ENCODE assay signal across 9 mouse cellular contexts in genomic region chr17:15207182-15208029, GRCm38 (mm10).
DNase-seq lines count a peak whose midpoint lies in the region; ATAC-seq and TF ChIP-seq lines count a peak whose summit lies in the region.
"Had no signal": no experiment of that assay in that cellular context is flagged by ENCODE, and none has a peak within 500 bp of the region (broad histone marks: within the 10 kb centered on the region; RNA-seq: fewer than 3 reads in every experiment).

No protein-coding gene starts in this region.

- no peaks in the 10 kb centered on the region for H3K9me3 ChIP-seq in heart, embryonic 16.5 days (replicated peaks; ENCODE audit: control insufficient read depth, low read length)
- H3K9me3 ChIP-seq in embryonic facial prominence, embryonic 14.5 days (ENCODE audit: control insufficient read depth, low read length): no peaks in the 10 kb centered on the region
- H3K9me3 ChIP-seq in limb, embryonic 14.5 days (ENCODE audit: control insufficient read depth, low read length): no peaks in the 10 kb centered on the region

- DNase-seq in heart, postnatal 4 days: no peak
- peak; percentile 76 for DNase-seq in R1 (ENCODE audit: low read depth, low spot score)
- peak; percentile 48 for DNase-seq in embryonic facial prominence, embryonic 14.5 days (ENCODE audit: low spot score)
- DNase-seq in limb, embryonic 14.5 days (ENCODE audit: low spot score): no peak
- DNase-seq in ovary, postnatal 10 days (ENCODE audit: low spot score): no peak
- no peak for DNase-seq in gastrocnemius, postnatal 14 days
- no peak for DNase-seq in adrenal gland, postnatal 4 days (ENCODE audit: low spot score in 2 of 2)

- H3K4me1 ChIP-seq in heart, embryonic 16.5 days (ENCODE audit: control insufficient read depth, insufficient read depth, low read length): peaks cover 6% of the 10 kb centered on the region
- H3K4me1 ChIP-seq in embryonic facial prominence, embryonic 14.5 days (ENCODE audit: control insufficient read depth, insufficient read depth, low read length): peaks cover 18% of the 10 kb centered on the region
- H3K4me1 ChIP-seq in limb, embryonic 14.5 days (ENCODE audit: control insufficient read depth, insufficient read depth, low read length): peaks cover 13% of the 10 kb centered on the region; the same call in 1 of the 2 replicates

- 51% methylated on average over 24 of the region's 24 CpGs for WGBS in heart, embryonic 16.5 days
- WGBS in embryonic facial prominence, embryonic 14.5 days: 17% methylated on average over 24 of the region's 24 CpGs
- 35% methylated on average over 23 of the region's 24 CpGs for WGBS in limb, embryonic 14.5 days

- H3K27ac ChIP-seq in heart, embryonic 16.5 days (ENCODE audit: low read length): no peak overlapping the region
- H3K27ac ChIP-seq in embryonic facial prominence, embryonic 14.5 days (replicated peaks; ENCODE audit: low read depth, low read length): peak overlapping the region; percentile 11
- no peak overlapping the region for H3K27ac ChIP-seq in limb, embryonic 14.5 days (replicated peaks; ENCODE audit: low read depth, low read length)

- ATAC-seq in heart, embryonic 16.5 days (replicated peaks; ENCODE audit: extremely low read depth, insufficient read depth, low FRiP score): no peak
- ATAC-seq in embryonic facial prominence, embryonic 14.5 days (ENCODE audit: low read depth): peak; percentile 45
- ATAC-seq in limb, embryonic 14.5 days (ENCODE audit: low FRiP score, low read depth): no peak; the same call in 1 of the 2 replicates

- H3K27me3 ChIP-seq in heart, embryonic 16.5 days (ENCODE audit: control insufficient read depth, insufficient read depth, low read length): peaks cover 5% of the 10 kb centered on the region
- no peaks in the 10 kb centered on the region for H3K27me3 ChIP-seq in embryonic facial prominence, embryonic 14.5 days (replicated peaks; ENCODE audit: control insufficient read depth, insufficient read depth, low read length)
- no peaks in the 10 kb centered on the region for H3K27me3 ChIP-seq in limb, embryonic 14.5 days (ENCODE audit: control insufficient read depth, insufficient read depth, low read length)

- no peak for TF ChIP-seq POLR2A in limb, embryonic 14.5 days (IDR thresholded peaks at IDR 0.05; ENCODE audit: borderline replicate concordance, extremely low read depth, insufficient read depth, insufficient read length)

- intact Hi-C loops in gastrocnemius, postnatal 14 days (cut with DNase I; ENCODE audit: low total_unique reads): no loop called here

- H3K4me2 ChIP-seq in heart, embryonic 16.5 days (ENCODE audit: low read depth, low read length): peak overlapping the region; percentile 65
- H3K4me2 ChIP-seq in embryonic facial prominence, embryonic 14.5 days (ENCODE audit: low read depth, low read length): peak overlapping the region; percentile 66
- peak overlapping the region; percentile 52 for H3K4me2 ChIP-seq in limb, embryonic 14.5 days (replicated peaks; ENCODE audit: low read depth, low read length, severe bottlenecking)

- no peak overlapping the region for H3K9ac ChIP-seq in heart, embryonic 16.5 days (ENCODE audit: low read length)
- peak overlapping the region; percentile 43 for H3K9ac ChIP-seq in embryonic facial prominence, embryonic 14.5 days (ENCODE audit: low read depth, low read length)
- H3K9ac ChIP-seq in limb, embryonic 14.5 days (ENCODE audit: low read depth, low read length, severe bottlenecking): peak overlapping the region; percentile 45

- H3K36me3 ChIP-seq in heart, embryonic 16.5 days (ENCODE audit: control insufficient read depth, insufficient read depth): no peaks in the 10 kb centered on the region
- H3K36me3 ChIP-seq in embryonic facial prominence, embryonic 14.5 days (ENCODE audit: control insufficient read depth, insufficient read depth, low read length): no peaks in the 10 kb centered on the region
- H3K36me3 ChIP-seq in limb, embryonic 14.5 days (ENCODE audit: control insufficient read depth, insufficient read depth, low read length): no peaks in the 10 kb centered on the region

- peak overlapping the region; percentile 46 for H3K4me3 ChIP-seq in heart, embryonic 16.5 days (ENCODE audit: low read length)
- peak overlapping the region; percentile 28 for H3K4me3 ChIP-seq in embryonic facial prominence, embryonic 14.5 days (ENCODE audit: low read depth, low read length)
- H3K4me3 ChIP-seq in limb, embryonic 14.5 days (replicated peaks; ENCODE audit: low read length): peak overlapping the region; percentile 26
- H3K4me3 ChIP-seq: myocyte had no signal

Comparison
In these comparisons a context has a peak if more than half of its experiments do, and no peak if none do; other contexts are left out.
1. DNase-seq: peak in R1 (single experiment) and embryonic facial prominence, embryonic 14.5 days (single experiment); none in heart, postnatal 4 days (single experiment), limb, embryonic 14.5 days (single experiment), ovary, postnatal 10 days (single experiment), gastrocnemius, postnatal 14 days (single experiment) and adrenal gland, postnatal 4 days (0 of 2).
2. Peak in every context shown above with its lines, with median percentiles within 50 percentile points of each other: H3K4me2 ChIP-seq and H3K4me3 ChIP-seq.